Mouse (Mus musculus): ENCODE data around the gene Rdh8.

DNA sequence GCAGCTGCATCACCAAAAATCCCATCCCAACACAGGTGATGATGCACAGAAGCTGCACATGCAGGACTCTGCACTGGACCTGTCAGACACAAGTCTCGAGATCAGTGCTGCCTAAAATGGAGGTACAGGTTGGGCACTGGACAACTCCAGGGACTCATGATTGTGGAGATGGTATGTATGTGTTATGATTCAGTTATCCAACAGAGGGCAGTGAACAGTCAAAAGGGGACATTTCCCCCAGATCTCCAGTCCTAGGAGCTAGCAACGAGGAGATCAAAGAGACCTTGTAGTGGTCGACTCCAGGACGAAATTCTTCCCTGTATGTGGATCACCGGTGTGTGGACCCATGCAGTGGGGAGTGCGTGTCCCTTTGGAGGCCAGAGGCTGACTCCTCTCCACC, 41.6 kb downstream of the Rdh8 start:
- no peak for TF ChIP-seq POLR2A (IDR thresholded peaks at IDR 0.05; ENCODE audit: borderline replicate concordance, insufficient read depth, low read length)
- no peak for TF ChIP-seq CTCF (IDR thresholded peaks at IDR 0.05; ENCODE audit: borderline replicate concordance, insufficient read depth, low read depth, low read length)
